Mouse (Mus musculus) brain, embryonic 14.5 days (tissue): ENCODE measurements around the gene Arpc4.

Experiments
- CTCF ChIP-seq: fragments of 200-500 bp; IDR thresholded peaks from 2 replicates; pipeline ENCODE4 v1.5.1; 2012; ENCODE audit warnings: inconsistent platforms, mild to moderate bottlenecking, moderate library complexity, borderline replicate concordance; ENCODE audit not compliant: insufficient read depth, insufficient read length; ENCODE audit errors: extremely low read depth
- POLR2A ChIP-seq: fragments of 200-500 bp; IDR thresholded peaks from 2 replicates; pipeline ENCODE4 v1.6.1; 2012; ENCODE audit warnings: mild to moderate bottlenecking, inconsistent platforms, borderline replicate concordance; ENCODE audit not compliant: poor library complexity, insufficient read depth, insufficient read length, severe bottlenecking; ENCODE audit errors: extremely low read depth

DNA sequence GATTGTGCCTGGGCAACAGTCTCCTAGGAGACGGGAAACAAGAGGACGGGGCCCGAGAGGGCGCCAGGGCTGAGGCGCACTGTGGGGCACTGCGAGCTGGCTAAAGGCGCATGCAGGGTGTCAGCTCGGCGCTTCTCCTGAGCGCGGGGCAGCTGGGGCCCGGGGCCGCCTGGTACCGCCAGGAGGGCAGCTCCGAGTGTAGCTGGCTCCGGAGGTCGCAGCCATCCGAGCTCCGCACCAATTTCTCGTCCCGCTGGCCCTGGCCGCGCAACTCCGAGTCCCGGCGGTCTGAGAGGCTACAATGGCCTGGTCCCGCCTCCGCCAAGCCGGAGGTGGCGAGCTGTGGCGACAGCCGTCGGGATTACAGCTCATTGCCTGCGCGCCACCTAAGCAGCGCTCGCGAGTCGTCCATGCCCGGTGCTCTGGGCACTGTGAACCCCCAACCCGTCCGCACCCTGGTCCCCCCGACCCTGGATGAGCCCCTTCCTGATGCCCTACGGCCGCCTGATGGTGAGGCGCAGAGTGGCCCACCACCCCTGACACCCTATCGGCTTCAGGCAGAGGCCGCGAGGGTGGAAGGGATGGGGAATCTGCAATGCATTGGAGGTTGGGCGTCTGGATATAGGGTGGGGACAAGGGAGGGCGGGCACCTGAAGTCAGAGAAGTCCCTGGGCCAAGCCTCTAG lies 14.6 kb downstream of the Arpc4 start:
- no peak; the same call in 1 of the 2 replicates for TF ChIP-seq POLR2A
- TF ChIP-seq CTCF, result no peak
